In genomic region chr17:46160090-46160662, GRCm38 (mm10) we compare ENCODE assay signal across 8 mouse cellular contexts. TPM values are rescaled to one million over a fixed set of nuclear protein-coding genes. Genes with fewer than 3 reads are reported as not detected.
DNase-seq lines count a peak whose midpoint lies in the region; ATAC-seq lines count a peak whose summit lies in the region.

No protein-coding gene starts in this region.

- H3K4me2 ChIP-seq in hindbrain, embryonic 11.5 days (replicated peaks; ENCODE audit: low read depth, low read length): peak overlapping the region; percentile 71

- peak overlapping the region; percentile 55 for H3K9ac ChIP-seq in hindbrain, embryonic 11.5 days (ENCODE audit: low read depth, low read length)

- H3K36me3 ChIP-seq in hindbrain, embryonic 11.5 days (ENCODE audit: control insufficient read depth, insufficient read depth, low read length): no peaks in the 10 kb centered on the region

- peak overlapping the region; percentile 56 for H3K27ac ChIP-seq in hindbrain, embryonic 11.5 days (ENCODE audit: low read depth, low read length)

- peak; percentile 93 for DNase-seq in MN1 (ENCODE audit: low spot score)
- DNase-seq in cerebellum, adult 9-11 months: peak; percentile 86
- peak; percentile 82 to 91 for DNase-seq in frontal cortex, adult 2 months (ENCODE audit: extremely low spot score in 1 of 2, low spot score in 1 of 2)
- peak; percentile 90 for DNase-seq in hindbrain, embryonic 11.5 days (ENCODE audit: low spot score)
- DNase-seq in layer of hippocampus, postnatal 10 days (ENCODE audit: low spot score in 2 of 2): peak; percentile 81 to 86
- peak; percentile 98 for DNase-seq in lung, postnatal 10 days
- peak; percentile 89 for DNase-seq in ovary, postnatal 36 days (ENCODE audit: low spot score)
- DNase-seq in thymus, postnatal 36 days: peak; percentile 91

- H3K4me1 ChIP-seq in hindbrain, embryonic 11.5 days (replicated peaks; ENCODE audit: control insufficient read depth, insufficient read depth, low read length): 0 out of 2 replicates have a peak, but pooled peaks cover 3% of the 10 kb centered on the region

- WGBS in hindbrain, embryonic 11.5 days: under 1% methylated on average over 16 of the region's 16 CpGs

- peak overlapping the region; percentile 71 for H3K4me3 ChIP-seq in hindbrain, embryonic 11.5 days (ENCODE audit: low read depth, low read length)

- no peaks in the 10 kb centered on the region for H3K9me3 ChIP-seq in hindbrain, embryonic 11.5 days (ENCODE audit: control insufficient read depth, low read length)

- peak; percentile 71 for ATAC-seq in hindbrain, embryonic 11.5 days (ENCODE audit: low FRiP score)

- no peaks in the 10 kb centered on the region for H3K27me3 ChIP-seq in hindbrain, embryonic 11.5 days (ENCODE audit: control insufficient read depth, insufficient read depth, low read length)

RNA-seq across cellular contexts. Expression of gene Gtpbp2, which starts 0.7 kb away (rescaled TPM):
- 151 and 168 TPM in 2 replicates for polyA plus RNA-seq in frontal cortex, adult 2 months (2012; rRNA removed)
- polyA plus RNA-seq in hindbrain, embryonic 11.5 days (2014; fragmentation: Nextera tagmentation; extraction: Ambion mirVana): 23.3 and 27.2 TPM in 2 replicates
- 100 to 1,000 TPM in 1 of 2 experiments, 10 to 100 TPM in 1; 86.9 to 100 TPM for total RNA-seq in layer of hippocampus, postnatal 10 days (2021)

RNA-seq across cellular contexts. Expression of gene Mad2l1bp, which starts 6.8 kb away (rescaled TPM):
- 14.2 and 14.8 TPM in 2 replicates for polyA plus RNA-seq in frontal cortex, adult 2 months (2012; rRNA removed)
- 37.9 and 38.0 TPM in 2 replicates for polyA plus RNA-seq in hindbrain, embryonic 11.5 days (2014; fragmentation: Nextera tagmentation; extraction: Ambion mirVana)
- 10 to 100 TPM; 10.7 to 11.1 TPM for total RNA-seq in layer of hippocampus, postnatal 10 days (2021)

RNA-seq across cellular contexts. Expression of gene Rsph9, which starts 16.2 kb away (rescaled TPM):
- 29.9 and 37.9 TPM in 2 replicates for polyA plus RNA-seq in frontal cortex, adult 2 months (2012; rRNA removed)
- polyA plus RNA-seq in hindbrain, embryonic 11.5 days (2014; fragmentation: Nextera tagmentation; extraction: Ambion mirVana): 17.6 and 20.1 TPM in 2 replicates
- total RNA-seq in layer of hippocampus, postnatal 10 days (2021): 10 to 100 TPM; 39.8 to 41.3 TPM

RNA-seq across cellular contexts. Expression of gene Polh, which starts 42.3 kb away (rescaled TPM):
- 3.9 and 4.2 TPM in 2 replicates for polyA plus RNA-seq in frontal cortex, adult 2 months (2012; rRNA removed)
- 10.4 and 10.7 TPM in 2 replicates for polyA plus RNA-seq in hindbrain, embryonic 11.5 days (2014; fragmentation: Nextera tagmentation; extraction: Ambion mirVana)
- total RNA-seq in layer of hippocampus, postnatal 10 days (2021): 1 to 10 TPM; 6.8 to 7.5 TPM

RNA-seq across cellular contexts. Expression of gene Xpo5, which starts 42.4 kb away (rescaled TPM):
- 39.4 and 40.6 TPM in 2 replicates for polyA plus RNA-seq in frontal cortex, adult 2 months (2012; rRNA removed)
- polyA plus RNA-seq in hindbrain, embryonic 11.5 days (2014; fragmentation: Nextera tagmentation; extraction: Ambion mirVana): 60.6 and 69.1 TPM in 2 replicates
- total RNA-seq in layer of hippocampus, postnatal 10 days (2021): 10 to 100 TPM; 43.0 to 43.9 TPM

Comparison
In these comparisons a context has a peak if more than half of its experiments do, and no peak if none do; other contexts are left out.
1. Peak in every context shown above with its lines: DNase-seq, ATAC-seq, H3K4me3 ChIP-seq and H3K27ac ChIP-seq.